11 mouse cellular contexts compared by ENCODE assay signal in the genomic region with DNA sequence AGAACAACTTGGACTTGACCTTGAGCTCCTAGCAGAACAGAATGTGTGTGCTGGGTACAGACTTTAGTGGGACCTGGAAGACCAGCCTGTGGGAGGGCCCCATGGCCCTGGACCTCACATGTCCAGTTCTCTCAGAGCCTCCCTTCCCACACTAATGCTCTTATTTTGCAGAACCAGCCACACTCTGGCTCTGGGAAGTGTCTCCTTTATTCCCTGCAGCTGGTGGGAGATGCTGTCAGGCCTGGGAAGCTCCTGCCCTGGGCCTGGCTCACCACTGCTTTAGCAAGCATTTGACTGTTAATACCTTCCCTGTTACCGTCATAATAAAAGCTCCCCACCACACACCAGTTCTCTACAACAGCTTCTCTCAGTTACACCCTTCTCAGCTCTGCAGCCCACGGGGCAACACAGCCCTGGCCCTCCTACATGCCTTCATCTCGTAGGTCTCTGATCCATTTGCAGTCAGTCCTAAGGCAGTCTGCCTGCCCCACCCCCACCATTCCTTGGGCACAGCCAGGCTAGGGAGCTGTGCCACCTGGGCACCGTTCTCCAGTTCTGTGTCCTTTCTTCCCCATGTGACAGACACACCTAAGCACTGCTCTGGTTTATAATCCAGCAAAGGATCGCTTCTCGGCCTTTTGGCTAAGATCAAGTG. TPM values are rescaled to one million over a fixed set of nuclear protein-coding genes. Genes with fewer than 3 reads are reported as not detected.
A peak's percentile ranks its signal among the peaks of the same experiment; 100 is the strongest.
DNase-seq lines count a peak whose midpoint lies in the region; ATAC-seq and TF ChIP-seq lines count a peak whose summit lies in the region.
"Had no signal": no experiment of that assay in that cellular context is flagged by ENCODE, and none has a peak within 500 bp of the region (broad histone marks: within the 10 kb centered on the region; RNA-seq: fewer than 3 reads in every experiment).

No protein-coding gene starts in this region.

- TF ChIP-seq CTCF in intestine, postnatal 0 days (IDR thresholded peaks at IDR 0.05; ENCODE audit: low read depth) = no peak

- H3K27ac ChIP-seq in intestine, embryonic 15.5 days = no peak overlapping the region
- no peak overlapping the region for H3K27ac ChIP-seq in intestine, postnatal 0 days (ENCODE audit: low read depth, low read length)
- H3K27ac ChIP-seq in liver, embryonic 12.5 days = no peak overlapping the region

- no peaks in the 10 kb centered on the region for H3K9me3 ChIP-seq in intestine, embryonic 15.5 days
- H3K9me3 ChIP-seq in intestine, postnatal 0 days (ENCODE audit: control insufficient read depth) = no peaks in the 10 kb centered on the region
- no peaks in the 10 kb centered on the region for H3K9me3 ChIP-seq in liver, embryonic 12.5 days (replicated peaks)

- no peak overlapping the region for H3K4me3 ChIP-seq in intestine, embryonic 15.5 days (replicated peaks)
- no peak overlapping the region for H3K4me3 ChIP-seq in intestine, postnatal 0 days (ENCODE audit: low read depth, low read length)
- no peak overlapping the region for H3K4me3 ChIP-seq in liver, embryonic 12.5 days

- DNase-seq in right cerebral cortex, adult 2 months (ENCODE audit: low spot score in 2 of 2) = peak; percentile 41 to 47
- no peak for DNase-seq in right cerebral cortex, postnatal 4 days
- DNase-seq in cerebellum, postnatal 36 days = peak; percentile 68 to 76
- DNase-seq: adrenal gland, postnatal 10 days; liver, postnatal 0 days; retina, postnatal 1 day had no signal

- H3K9ac ChIP-seq in intestine, embryonic 15.5 days = no peak overlapping the region
- H3K9ac ChIP-seq in intestine, postnatal 0 days (ENCODE audit: low read depth, low read length) = no peak overlapping the region
- H3K9ac ChIP-seq in liver, embryonic 12.5 days = no peak overlapping the region
- H3K9ac ChIP-seq: liver, postnatal 0 days had no signal

- no peaks in the 10 kb centered on the region for H3K27me3 ChIP-seq in intestine, embryonic 15.5 days (replicated peaks)
- H3K27me3 ChIP-seq in intestine, postnatal 0 days (replicated peaks; ENCODE audit: control insufficient read depth, insufficient read depth, low read length) = no peaks in the 10 kb centered on the region
- H3K27me3 ChIP-seq in liver, embryonic 12.5 days (replicated peaks) = no peaks in the 10 kb centered on the region
- H3K27me3 ChIP-seq: CH12.LX had no signal

- no peak overlapping the region for H3K4me2 ChIP-seq in intestine, embryonic 15.5 days (replicated peaks)
- H3K4me2 ChIP-seq in intestine, postnatal 0 days (replicated peaks; ENCODE audit: low read depth) = no peak overlapping the region
- no peak overlapping the region for H3K4me2 ChIP-seq in liver, embryonic 12.5 days

- ATAC-seq in intestine, embryonic 15.5 days = peak; percentile 43; the same call in 1 of the 2 replicates
- no peak for ATAC-seq in intestine, postnatal 0 days
- ATAC-seq in megakaryocyte progenitor cell, adult 5-6 weeks (replicated peaks; ENCODE audit: poor library complexity) = no peak
- ATAC-seq in liver, embryonic 12.5 days = no peak
- ATAC-seq: liver, postnatal 0 days had no signal

- 70% methylated on average over 6 of the region's 6 CpGs for WGBS in intestine, embryonic 15.5 days
- WGBS in intestine, postnatal 0 days = 72% methylated on average over 6 of the region's 6 CpGs
- WGBS in liver, embryonic 12.5 days (ENCODE audit: insufficient replicate concordance) = 74% methylated on average over 6 of the region's 6 CpGs

- H3K36me3 ChIP-seq in intestine, embryonic 15.5 days = no peaks in the 10 kb centered on the region
- H3K36me3 ChIP-seq in intestine, postnatal 0 days (ENCODE audit: control insufficient read depth, insufficient read depth) = no peaks in the 10 kb centered on the region; the same call in 1 of the 2 replicates
- no peaks in the 10 kb centered on the region for H3K36me3 ChIP-seq in liver, embryonic 12.5 days

- H3K4me1 ChIP-seq in intestine, embryonic 15.5 days (replicated peaks) = no peaks in the 10 kb centered on the region
- no peaks in the 10 kb centered on the region for H3K4me1 ChIP-seq in intestine, postnatal 0 days (replicated peaks; ENCODE audit: control insufficient read depth, insufficient read depth, low read length)
- peaks cover 8% of the 10 kb centered on the region for H3K4me1 ChIP-seq in liver, embryonic 12.5 days

RNA-seq across cellular contexts. Expression of gene Arvcf, which starts 12.3 kb away (rescaled TPM):
- 21.7 and 22.1 TPM in 2 replicates for polyA plus RNA-seq in intestine, embryonic 15.5 days (2015; fragmentation: Nextera tagmentation; extraction: Ambion mirVana)
- 9.3 and 9.6 TPM in 2 replicates for polyA plus RNA-seq in intestine, postnatal 0 days (2015; fragmentation: Nextera tagmentation; extraction: Ambion mirVana)
- total RNA-seq in megakaryocyte progenitor cell, adult 5-6 weeks (2015) = 0.20 and 1.2 TPM in 2 replicates
- total RNA-seq in megakaryocyte progenitor cell, adult 5-6 weeks (2017) = 0.83 and 7.9 TPM in 2 replicates
- polyA plus RNA-seq in liver, embryonic 12.5 days (2016; fragmentation: Nextera tagmentation; extraction: Ambion mirVana) = 12.6 and 12.9 TPM in 2 replicates

RNA-seq across cellular contexts. Expression of gene Tango2, which starts 12.4 kb away (rescaled TPM):
- 43.0 and 49.4 TPM in 2 replicates for polyA plus RNA-seq in intestine, embryonic 15.5 days (2015; fragmentation: Nextera tagmentation; extraction: Ambion mirVana)
- polyA plus RNA-seq in intestine, postnatal 0 days (2015; fragmentation: Nextera tagmentation; extraction: Ambion mirVana) = 78.6 and 85.2 TPM in 2 replicates
- total RNA-seq in megakaryocyte progenitor cell, adult 5-6 weeks (2015) = 20.5 and 21.7 TPM in 2 replicates
- total RNA-seq in megakaryocyte progenitor cell, adult 5-6 weeks (2017) = 7.6 and 8.6 TPM in 2 replicates
- polyA plus RNA-seq in liver, embryonic 12.5 days (2016; fragmentation: Nextera tagmentation; extraction: Ambion mirVana) = 76.3 and 79.3 TPM in 2 replicates
